Mouse (Mus musculus) neural tube, embryonic 13.5 days (tissue): ENCODE results near the gene Olfr1360. TPM values are rescaled to one million over a fixed set of nuclear protein-coding genes. Genes with fewer than 3 reads are reported as not detected.

Experiments
- microRNA-seq: library from miRNA; unstranded; fragments of <30 nt; microRNA quantifications from one replicate; pipeline ENCODE4, GENCODE M21; 2016
- polyA plus RNA-seq: library from polyadenylated mRNA; unstranded; fragments of >200 nt; fragmentation: Nextera tagmentation; extraction: Ambion mirVana; gene quantifications from 2 replicates; pipeline ENCODE4 v1.2.1, GENCODE M21; 2015

Olfr1360 gene
- polyA plus RNA-seq, 1 experiment from 2014 or later, result not detected

Small RNAs within 50 kb of the gene (microRNA-seq; reads per million reads assigned to microRNA genes)
- gene Gm44357, result not detected
- gene Gm44367, result not detected

Other genes with a start within 250 kb of the Olfr1360 start
- 3.4 and 3.9 TPM in 2 replicates for gene Pgbd1, start 236.3 kb downstream of the Olfr1360 start, polyA plus RNA-seq
- 23.5 and 27.9 TPM in 2 replicates for gene Zscan26, start 223.7 kb downstream of the Olfr1360 start, polyA plus RNA-seq
- 3.2 and 3.9 TPM in 2 replicates for gene Nkapl, start 208.9 kb downstream of the Olfr1360 start, polyA plus RNA-seq
- 8.9 and 9.0 TPM in 2 replicates for gene Zkscan4, start 198.5 kb downstream of the Olfr1360 start, polyA plus RNA-seq
- gene Gm10065, start 198.0 kb downstream of the Olfr1360 start, polyA plus RNA-seq, result not detected in 2 replicates
- 0.71 and 0.96 TPM in 2 replicates for gene AK157302, start 182.2 kb downstream of the Olfr1360 start, polyA plus RNA-seq
- gene Gm11273, start 176.0 kb downstream of the Olfr1360 start, polyA plus RNA-seq, result 9.0 and 17.5 TPM in 2 replicates
- 5.2 and 5.6 TPM in 2 replicates for gene Zkscan8, start 146.3 kb downstream of the Olfr1360 start, polyA plus RNA-seq
- 0.13 and 0.32 TPM in 2 replicates for gene Olfr1366, start 134.6 kb downstream of the Olfr1360 start, polyA plus RNA-seq
- gene Olfr1535, start 117.5 kb downstream of the Olfr1360 start, polyA plus RNA-seq, result not detected in 2 replicates
- not detected in 2 replicates for gene Olfr1364, start 95.6 kb downstream of the Olfr1360 start, polyA plus RNA-seq
- gene Olfr1362, start 63.4 kb downstream of the Olfr1360 start, polyA plus RNA-seq, result not detected in 2 replicates
- 0.07 TPM in 1 of 2 replicates, not detected in the other for gene Olfr11, start 34.9 kb downstream of the Olfr1360 start, polyA plus RNA-seq
- not detected in 2 replicates for gene Olfr1361, start 14.0 kb downstream of the Olfr1360 start, polyA plus RNA-seq
- not detected in 2 replicates for gene Olfr1359, start 20.7 kb upstream of the Olfr1360 start, polyA plus RNA-seq
- gene Hist1h2bl, start 38.7 kb upstream of the Olfr1360 start, polyA plus RNA-seq, result 1.4 and 1.5 TPM in 2 replicates
- 5.9 TPM in 1 of 2 replicates, not detected in the other for gene Hist1h2ai, start 39.0 kb upstream of the Olfr1360 start, polyA plus RNA-seq
- 2.7 and 3.3 TPM in 2 replicates for gene Hist1h3h, start 40.3 kb upstream of the Olfr1360 start, polyA plus RNA-seq
- gene Hist1h2bm, start 44.6 kb upstream of the Olfr1360 start, polyA plus RNA-seq, result 1.2 and 1.4 TPM in 2 replicates
- gene Hist1h4j, start 57.7 kb upstream of the Olfr1360 start, polyA plus RNA-seq, result 1.0 and 1.7 TPM in 2 replicates
- gene Hist1h4k, start 73.1 kb upstream of the Olfr1360 start, polyA plus RNA-seq, result 0.84 and 3.9 TPM in 2 replicates
- 6.0 and 7.6 TPM in 2 replicates for gene Hist1h2ak, start 76.4 kb upstream of the Olfr1360 start, polyA plus RNA-seq
- gene Hist1h2bn, start 76.7 kb upstream of the Olfr1360 start, polyA plus RNA-seq, result 0.73 and 1.1 TPM in 2 replicates
- gene Hist1h1b, start 103.2 kb upstream of the Olfr1360 start, polyA plus RNA-seq, result 3.2 and 5.8 TPM in 2 replicates
- 32.1 and 33.9 TPM in 2 replicates for gene Hist1h3i, start 106.0 kb upstream of the Olfr1360 start, polyA plus RNA-seq
- gene Hist1h2an, start 109.8 kb upstream of the Olfr1360 start, polyA plus RNA-seq, result not detected in 2 replicates
- 0.52 and 1.4 TPM in 2 replicates for gene Hist1h2bp, start 110.1 kb upstream of the Olfr1360 start, polyA plus RNA-seq
- gene Hist1h2bq, start 132.8 kb upstream of the Olfr1360 start, polyA plus RNA-seq, result 4.3 and 4.4 TPM in 2 replicates
- not detected in 2 replicates for gene Hist1h2ao, start 133.1 kb upstream of the Olfr1360 start, polyA plus RNA-seq
- gene Hist1h4m, start 134.3 kb upstream of the Olfr1360 start, polyA plus RNA-seq, result not detected in 2 replicates
- gene Hist1h4n, start 154.8 kb upstream of the Olfr1360 start, polyA plus RNA-seq, result 7.0 and 7.5 TPM in 2 replicates
- gene Hist1h2ap, start 156.1 kb upstream of the Olfr1360 start, polyA plus RNA-seq, result 641 and 649 TPM in 2 replicates
- 3.9 and 5.2 TPM in 2 replicates for gene Hist1h2br, start 156.3 kb upstream of the Olfr1360 start, polyA plus RNA-seq